Mouse (Mus musculus) midbrain, embryonic 14.5 days (tissue): ENCODE results near the gene Rbm38. TPM values are rescaled to one million over a fixed set of nuclear protein-coding genes. Genes with fewer than 3 reads are reported as not detected.

Experiments
- ATAC-seq: fragments of 200-750 bp; cut with Nextera tagmentation; 2 replicates; pipeline ENCODE4 v1.8.0; 2017; ENCODE audit warnings: moderate number of reproducible peaks, moderate library complexity; ENCODE audit not compliant: low FRiP score, low TSS enrichment
- DNase-seq: peaks from one replicate; pipeline ENCODE4 v3.0.0-alpha.2; 2015
- H3K27ac ChIP-seq: fragments of 300-500 bp; sonication (generic); replicated peaks from 2 replicates; pipeline ENCODE4 v1.5.1; 2014; ENCODE audit warnings: mild to moderate bottlenecking, low read depth, low read length, moderate library complexity
- H3K27me3 ChIP-seq: fragments of 300-500 bp; sonication (generic); 2 replicates; pipeline ENCODE4 v1.6.1; 2014; ENCODE audit warnings: low read length, control low read depth, mixed read lengths; ENCODE audit not compliant: control insufficient read depth, insufficient read depth
- H3K36me3 ChIP-seq: fragments of 300-500 bp; sonication (generic); 2 replicates; pipeline ENCODE4 v1.6.1; 2014; ENCODE audit warnings: low read length, control low read depth; ENCODE audit not compliant: control insufficient read depth, insufficient read depth
- H3K4me1 ChIP-seq: fragments of 300-500 bp; sonication (generic); 2 replicates; pipeline ENCODE4 v1.6.1; 2014; ENCODE audit warnings: mild to moderate bottlenecking, antibody characterized with exemption, low read length, control low read depth; ENCODE audit not compliant: control insufficient read depth, insufficient read depth
- H3K4me2 ChIP-seq: fragments of 300-500 bp; sonication (generic); 2 replicates; pipeline ENCODE4 v1.6.1; 2014; ENCODE audit warnings: mild to moderate bottlenecking, low read length, moderate library complexity
- H3K4me3 ChIP-seq: fragments of 300-500 bp; sonication (generic); replicated peaks from 2 replicates; pipeline ENCODE4 v1.5.1; 2014; ENCODE audit warnings: low read depth, low read length
- H3K9ac ChIP-seq: fragments of 300-500 bp; sonication (generic); replicated peaks from 2 replicates; pipeline ENCODE4 v1.6.1; 2014; ENCODE audit warnings: mild to moderate bottlenecking, low read length, moderate library complexity
- H3K9me3 ChIP-seq: fragments of 300-500 bp; sonication (generic); 2 replicates; pipeline ENCODE4 v1.6.1; 2016; ENCODE audit warnings: low read length, control low read depth, mixed read lengths; ENCODE audit not compliant: control insufficient read depth
- WGBS: fragments of 180-500 bp; shearing (Covaris S2); extraction: QIAGEN DNeasy Blood & Tissue Kit; methylation state at CpG from one replicate; pipeline ENCODE4 v1.1.7; 2014; 5-methylcytosine and 5-hydroxymethylcytosine counted together
- polyA plus RNA-seq: library from polyadenylated mRNA; unstranded; fragments of >200 nt; fragmentation: Nextera tagmentation; extraction: Ambion mirVana; gene quantifications from 2 replicates; pipeline ENCODE4 v1.2.1, GENCODE M21; 2014

The Rbm38 gene
- polyA plus RNA-seq, 1 experiment from 2014 or later: 18.8 TPM

- Histone ChIP-seq H3K4me2 (no peak overlapping the region), H3K4me3 (no peak overlapping the region), H3K9me3 (no peaks in the 10 kb centered on the region), H3K27me3 (no peaks in the 10 kb centered on the region), H3K27ac (no peak overlapping the region), H3K9ac (no peak overlapping the region), H3K4me1 (no peaks in the 10 kb centered on the region), H3K36me3 (no peaks in the 10 kb centered on the region)
- ATAC-seq (no peak), DNase-seq (no peak)
- 93% methylated on average over 2 of the region's 2 CpGs for WGBS
Measured at GRCm38 (mm10) chr2:173064864-173065263, 44.6 kb downstream of the Rbm38 start.

GRCm38 (mm10) chr2:173072948-173073347 lies 52.6 kb downstream of the Rbm38 start:
- Histone ChIP-seq H3K4me1 (no peaks in the 10 kb centered on the region), H3K27ac (no peak overlapping the region), H3K27me3 (no peaks in the 10 kb centered on the region), H3K9ac (no peak overlapping the region), H3K4me2 (no peak overlapping the region), H3K36me3 (no peaks in the 10 kb centered on the region), H3K4me3 (no peak overlapping the region), H3K9me3 (no peaks in the 10 kb centered on the region)
- ATAC-seq: no peak
- WGBS: 90% methylated on average over 7 of the region's 7 CpGs
- DNase-seq: no peak

GRCm38 (mm10) chr2:173073666-173074065 lies 53.4 kb downstream of the Rbm38 start:
- Histone ChIP-seq H3K9me3 (no peaks in the 10 kb centered on the region), H3K4me1 (no peaks in the 10 kb centered on the region), H3K36me3 (no peaks in the 10 kb centered on the region), H3K4me2 (no peak overlapping the region), H3K4me3 (no peak overlapping the region), H3K27me3 (no peaks in the 10 kb centered on the region), H3K27ac (no peak overlapping the region), H3K9ac (no peak overlapping the region)
- ATAC-seq: no peak
- 72% methylated on average over 5 of the region's 5 CpGs for WGBS
- DNase-seq: no peak

GRCm38 (mm10) chr2:173076921-173077320 lies 56.6 kb downstream of the Rbm38 start:
- Histone ChIP-seq H3K36me3 (no peaks in the 10 kb centered on the region), H3K9ac (no peak overlapping the region), H3K27me3 (no peaks in the 10 kb centered on the region), H3K4me2 (no peak overlapping the region), H3K4me1 (no peaks in the 10 kb centered on the region), H3K4me3 (no peak overlapping the region), H3K27ac (no peak overlapping the region), H3K9me3 (no peaks in the 10 kb centered on the region)
- DNase-seq (no peak), ATAC-seq (no peak)
- 90% methylated on average over 9 of the region's 9 CpGs for WGBS

DNA sequence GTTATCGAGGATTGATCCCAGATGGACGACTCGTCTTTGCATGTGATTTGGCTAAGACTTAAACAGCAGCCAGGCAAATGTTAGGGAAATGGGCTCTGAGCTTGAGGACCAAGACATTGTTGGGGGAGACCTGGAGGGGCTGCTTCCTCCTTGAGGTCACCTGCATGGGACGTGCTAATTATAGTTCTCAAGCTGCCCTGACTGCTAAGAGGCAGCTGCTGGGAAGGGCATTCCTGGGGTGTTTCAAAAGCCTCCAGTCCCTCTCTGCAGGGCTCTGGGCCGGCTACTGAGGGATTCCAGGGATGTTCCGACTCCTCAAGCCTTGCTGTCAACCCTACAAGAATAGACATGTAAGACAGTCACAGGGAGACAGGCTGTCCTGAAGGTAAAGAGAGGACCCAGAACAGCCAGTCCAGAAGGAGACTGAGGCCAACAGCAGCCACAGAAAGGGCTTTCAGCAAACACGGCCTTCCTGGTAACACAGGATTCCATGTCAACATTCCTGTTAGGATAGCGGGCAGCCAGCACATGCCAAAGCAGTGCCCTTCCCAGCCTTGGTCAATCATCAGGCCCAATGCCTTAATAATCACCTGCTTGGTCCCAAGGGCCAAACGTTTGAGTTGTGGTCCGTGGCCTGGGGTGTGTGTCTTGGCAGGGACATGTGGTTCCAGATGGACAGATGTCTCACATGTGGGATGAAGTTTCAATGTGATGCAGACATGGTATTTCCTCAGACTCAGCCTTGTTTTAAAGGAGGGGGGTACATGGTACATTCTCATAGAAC lies 59.7 kb downstream of the Rbm38 start:
- WGBS: 59% methylated on average over 10 of the region's 10 CpGs
- no peaks in the 10 kb centered on the region for H3K9me3 ChIP-seq
- no peaks in the 10 kb centered on the region for H3K4me1 ChIP-seq
- DNase-seq (no peak), ATAC-seq (no peak)
- no peak overlapping the region for H3K4me2 ChIP-seq
- H3K27ac ChIP-seq: no peak overlapping the region
- no peaks in the 10 kb centered on the region for H3K36me3 ChIP-seq
- no peak overlapping the region for H3K9ac ChIP-seq
- no peak overlapping the region for H3K4me3 ChIP-seq
- no peaks in the 10 kb centered on the region for H3K27me3 ChIP-seq

DNA sequence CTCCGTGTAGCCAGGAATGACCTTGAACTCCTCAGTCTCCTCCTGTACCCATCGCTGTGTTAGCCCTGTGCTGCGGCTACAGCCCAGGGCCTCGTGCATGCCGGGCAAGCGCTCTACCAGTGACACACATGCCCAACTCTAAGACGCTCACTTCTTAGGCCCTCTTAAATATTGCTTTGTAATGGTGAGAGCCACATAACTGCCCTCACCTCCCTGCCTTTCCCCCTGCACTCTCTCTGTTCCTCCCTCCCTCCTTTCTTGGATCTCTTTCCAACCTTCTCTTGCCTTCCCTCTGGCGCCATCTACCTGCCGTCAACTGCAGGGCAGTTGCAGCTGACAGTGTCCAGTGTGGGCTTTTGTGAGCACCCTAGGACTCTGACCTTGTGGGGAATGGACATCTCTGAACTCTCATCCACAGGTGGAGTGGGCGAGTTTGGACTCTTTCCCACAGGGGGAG lies 60.5 kb downstream of the Rbm38 start:
- H3K9ac ChIP-seq: no peak overlapping the region
- no peaks in the 10 kb centered on the region for H3K36me3 ChIP-seq
- WGBS: 28% methylated on average over 10 of the region's 10 CpGs
- H3K27me3 ChIP-seq: no peaks in the 10 kb centered on the region
- no peak overlapping the region for H3K4me3 ChIP-seq
- H3K27ac ChIP-seq: no peak overlapping the region
- ATAC-seq (0 out of 2 replicates have a peak, but pooled peaks have one; percentile 27), DNase-seq (peak; percentile 83)
- H3K4me1 ChIP-seq: no peaks in the 10 kb centered on the region
- H3K9me3 ChIP-seq: no peaks in the 10 kb centered on the region
- no peak overlapping the region for H3K4me2 ChIP-seq

DNA sequence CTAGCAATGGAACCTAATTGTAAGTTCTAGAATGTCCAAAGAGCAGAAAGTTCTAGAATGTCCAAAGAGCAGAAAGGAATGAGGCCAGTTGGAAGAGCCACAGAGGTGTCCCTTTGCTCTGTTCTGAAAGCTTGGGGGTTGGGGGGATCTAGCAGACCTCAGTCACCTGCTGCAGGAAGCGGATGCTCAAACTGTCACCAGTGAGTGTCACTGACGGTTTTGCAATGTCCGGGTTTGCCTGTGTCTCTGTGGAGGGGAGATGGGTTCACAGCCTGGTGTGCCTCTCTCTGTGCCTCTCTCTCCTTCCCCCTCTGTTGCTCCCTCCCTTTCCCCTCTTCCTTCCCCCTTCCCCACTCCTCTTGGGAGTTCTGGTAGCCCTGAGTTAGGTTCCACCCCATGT lies 62.4 kb downstream of the Rbm38 start:
- 90% methylated on average over 3 of the region's 3 CpGs for WGBS
- DNase-seq: no peak
- no peak overlapping the region for H3K4me2 ChIP-seq

GRCm38 (mm10) chr2:173083106-173083505 lies 62.8 kb downstream of the Rbm38 start:
- Histone ChIP-seq H3K36me3 (no peaks in the 10 kb centered on the region), H3K4me2 (no peak overlapping the region), H3K9ac (no peak overlapping the region), H3K4me1 (no peaks in the 10 kb centered on the region), H3K9me3 (no peaks in the 10 kb centered on the region), H3K27me3 (no peaks in the 10 kb centered on the region), H3K27ac (no peak overlapping the region), H3K4me3 (no peak overlapping the region)
- ATAC-seq (no peak), DNase-seq (no peak)
- 83% methylated on average over 9 of the region's 9 CpGs for WGBS

More for the DNA sequence above, 62.4 kb downstream of the Rbm38 start:
- ATAC-seq: no peak
- Histone ChIP-seq H3K4me3 (no peak overlapping the region), H3K36me3 (no peaks in the 10 kb centered on the region), H3K27me3 (no peaks in the 10 kb centered on the region), H3K9me3 (no peaks in the 10 kb centered on the region), H3K9ac (no peak overlapping the region), H3K27ac (no peak overlapping the region), H3K4me1 (no peaks in the 10 kb centered on the region)
